Mouse (Mus musculus) c-Kit-positive CD71-positive TER-119-negative erythroid progenitor cells, embryonic 14.5 days (primary cell): Measurements from ENCODE around the gene Ift46.

Source experiments
- DNase-seq: peaks from one replicate; pipeline ENCODE4 v3.0.0-alpha.2; 2013; ENCODE audit warnings: low read depth

Gene Ift46

DNA sequence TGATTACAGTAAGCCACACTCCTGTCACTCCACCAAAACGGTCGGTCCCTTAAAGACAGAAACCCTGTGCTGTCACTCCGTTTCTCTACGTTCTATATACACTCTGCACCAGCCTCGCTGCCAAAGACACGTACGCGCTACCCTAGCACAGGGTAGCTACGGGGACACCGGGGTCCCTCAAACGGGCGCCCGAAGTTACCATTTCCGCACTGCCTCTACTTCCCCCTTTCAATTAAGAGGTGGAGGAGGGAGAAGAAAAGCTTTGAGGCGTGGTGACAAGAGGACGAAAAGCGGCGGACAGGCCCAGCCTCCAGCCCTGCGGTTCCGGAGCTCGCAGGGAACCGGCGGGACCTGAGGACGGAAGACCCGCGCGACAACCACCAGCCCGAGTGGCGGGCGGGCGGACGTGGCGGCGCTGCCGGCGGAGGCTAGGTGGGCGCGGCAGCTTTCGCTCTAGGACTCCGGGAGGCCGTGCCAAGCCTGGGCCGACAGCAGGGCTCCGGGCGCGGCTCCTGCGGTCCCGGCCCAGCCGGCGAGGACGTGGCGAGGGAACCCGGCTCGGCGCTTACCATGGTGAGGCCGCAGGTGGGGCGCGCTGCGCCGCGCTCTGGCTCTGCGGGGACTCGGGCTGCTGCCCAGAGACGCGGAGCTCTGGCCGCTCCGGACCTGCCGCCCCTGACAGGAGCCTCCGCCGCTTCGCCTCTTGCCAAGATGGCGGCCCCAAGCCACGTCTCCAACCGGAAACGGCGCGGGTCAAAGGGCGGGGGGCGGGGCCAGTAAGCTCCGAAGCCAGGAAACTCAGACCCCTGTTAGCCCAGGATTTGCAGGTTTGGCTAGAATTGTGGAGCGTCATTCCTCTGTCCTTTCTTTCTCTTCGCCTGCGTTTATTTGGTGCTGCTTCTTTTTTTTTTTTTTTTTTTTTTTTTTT lies at the start of gene Ift46, which contains the start of gene Arcn1:
Gene Ift46 (plus strand): TSS at position 808 of the 928 bp plus-strand sequence.
Gene Arcn1 (minus strand): TSS at position 745 of the 928 bp plus-strand sequence.
- peak; percentile 86 for DNase-seq

DNA sequence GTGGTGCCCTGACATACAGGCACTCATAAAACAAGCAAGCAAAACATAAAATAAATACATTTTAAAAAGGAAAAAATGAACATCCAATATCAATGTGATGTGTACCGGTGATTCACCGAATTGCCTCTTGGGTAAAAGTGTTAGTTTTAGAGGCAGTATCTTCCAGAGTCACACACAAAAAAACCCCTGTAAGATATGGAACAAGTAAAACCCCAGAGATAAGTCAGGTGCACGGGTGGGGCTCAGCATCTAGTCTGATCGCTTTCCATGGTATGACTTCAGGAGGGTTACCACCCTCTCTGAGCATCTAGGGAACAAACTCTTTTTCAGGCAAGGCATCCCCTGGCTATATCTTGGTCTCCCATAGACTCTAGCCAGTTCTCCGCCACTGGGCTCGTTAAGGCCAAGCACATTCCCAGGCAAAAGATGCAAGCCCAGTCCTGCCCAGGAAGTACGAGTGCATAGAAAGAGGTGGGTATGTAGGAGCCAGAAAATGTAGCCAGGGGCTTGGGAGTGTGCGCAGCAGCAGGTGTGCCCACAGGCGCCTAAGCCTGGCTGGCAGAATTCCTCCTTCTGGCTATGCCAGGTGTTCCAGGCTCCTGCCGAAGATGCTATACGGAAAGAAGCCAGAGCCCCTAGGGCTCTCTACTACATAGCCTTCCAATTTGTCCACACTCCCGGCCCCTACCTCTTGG lies 48.6 kb upstream of the Ift46 start:
- DNase-seq = no peak

DNA sequence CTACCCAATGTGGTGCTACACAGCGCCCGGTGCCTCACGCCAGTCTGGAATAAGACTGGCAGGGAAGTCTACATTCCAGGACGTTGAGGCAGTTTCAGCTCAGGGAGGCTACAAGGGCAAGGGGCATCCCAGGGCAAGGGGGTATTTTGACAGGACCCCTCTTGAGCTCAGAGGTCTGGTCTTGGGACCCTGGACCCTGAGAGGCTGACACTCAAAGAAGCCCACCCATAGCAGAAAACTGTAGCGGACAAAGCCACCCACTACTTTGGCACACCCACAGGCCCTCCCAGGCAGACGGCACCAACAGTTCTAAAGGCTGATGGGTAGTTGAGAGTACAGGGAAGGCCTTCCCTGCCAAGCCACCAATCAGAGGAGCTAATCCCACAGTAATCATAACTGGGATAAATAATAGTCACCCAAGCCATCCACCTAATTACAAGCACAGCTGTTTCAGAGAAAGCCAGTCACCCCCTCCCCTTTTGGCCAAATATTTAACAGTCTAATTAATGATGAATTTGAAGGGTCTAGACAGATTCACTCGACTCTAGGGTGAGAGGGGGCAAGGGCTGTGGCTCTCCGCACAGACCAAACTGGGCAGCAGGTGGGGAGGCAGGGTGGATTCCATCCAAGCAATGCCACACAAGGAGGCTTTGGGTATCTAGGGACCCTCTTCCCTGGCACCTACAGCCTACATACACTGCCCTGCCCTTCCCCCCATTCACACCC lies 47.9 kb upstream of the Ift46 start:
- DNase-seq = no peak

DNA sequence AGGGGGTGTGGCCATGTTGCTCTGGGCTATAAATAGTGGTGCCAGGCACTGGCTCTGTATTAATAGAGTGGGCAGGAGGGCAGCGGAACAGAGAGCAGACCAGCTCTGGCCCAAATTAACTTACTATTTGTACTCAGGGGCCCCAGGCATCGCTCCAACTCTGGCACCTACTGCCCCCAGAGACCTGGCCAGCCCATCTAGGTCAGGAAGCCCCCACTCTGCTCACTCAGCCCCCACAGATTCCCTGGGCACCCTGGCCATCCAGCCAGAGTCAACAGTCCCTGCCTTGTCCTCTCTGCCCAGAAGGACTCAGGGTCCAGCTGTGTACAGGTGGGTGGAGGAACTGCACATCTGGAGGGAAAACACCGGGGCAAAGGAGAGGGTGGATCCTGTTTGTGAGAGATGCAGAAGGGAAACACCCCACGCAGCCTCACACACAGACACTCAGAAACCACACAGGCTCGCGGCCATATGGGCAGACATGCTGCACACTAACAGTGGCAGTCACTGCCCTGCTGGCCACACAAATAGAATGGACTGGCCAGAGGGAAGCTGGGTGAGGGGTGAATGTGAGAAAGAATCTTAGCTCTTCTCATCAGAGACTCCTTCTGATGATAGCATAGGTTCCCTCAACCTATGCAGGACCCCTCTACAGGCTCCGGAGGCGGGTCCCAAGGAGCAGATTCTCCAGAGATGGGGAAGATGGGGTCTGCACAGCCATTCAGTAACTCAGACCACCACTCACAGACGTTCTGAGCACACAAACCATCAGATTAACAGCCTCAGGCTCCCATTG lies 47.2 kb upstream of the Ift46 start:
- no peak for DNase-seq

- no peak for DNase-seq
Measured at GRCm38 (mm10) chr9:44721154-44721876, 46.4 kb upstream of the Ift46 start.

DNA sequence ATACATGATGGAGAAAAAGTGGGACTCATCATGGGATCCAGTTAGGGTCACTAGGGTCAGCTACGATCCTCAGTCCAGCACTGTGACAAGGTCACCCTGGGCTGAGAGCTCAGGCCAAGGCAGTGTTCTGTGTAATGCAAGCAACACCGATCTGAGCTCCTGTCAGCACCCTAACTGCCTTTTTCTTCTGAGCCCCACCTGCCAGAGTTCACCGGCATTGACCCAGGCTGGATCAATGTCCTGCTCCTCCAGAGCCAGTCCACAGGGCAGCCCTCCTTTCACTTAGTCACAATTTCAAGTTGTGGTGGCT lies 45.9 kb upstream of the Ift46 start:
- no peak for DNase-seq

- no peak for DNase-seq
Measured at GRCm38 (mm10) chr9:44722575-44722974, 45.1 kb upstream of the Ift46 start.

- no peak for DNase-seq
Measured at GRCm38 (mm10) chr9:44723008-44723407, 44.7 kb upstream of the Ift46 start.

- DNase-seq = no peak
Measured at GRCm38 (mm10) chr9:44723521-44724041, 44.1 kb upstream of the Ift46 start.

- no peak for DNase-seq
Measured at GRCm38 (mm10) chr9:44724223-44724622, 43.5 kb upstream of the Ift46 start.

DNA sequence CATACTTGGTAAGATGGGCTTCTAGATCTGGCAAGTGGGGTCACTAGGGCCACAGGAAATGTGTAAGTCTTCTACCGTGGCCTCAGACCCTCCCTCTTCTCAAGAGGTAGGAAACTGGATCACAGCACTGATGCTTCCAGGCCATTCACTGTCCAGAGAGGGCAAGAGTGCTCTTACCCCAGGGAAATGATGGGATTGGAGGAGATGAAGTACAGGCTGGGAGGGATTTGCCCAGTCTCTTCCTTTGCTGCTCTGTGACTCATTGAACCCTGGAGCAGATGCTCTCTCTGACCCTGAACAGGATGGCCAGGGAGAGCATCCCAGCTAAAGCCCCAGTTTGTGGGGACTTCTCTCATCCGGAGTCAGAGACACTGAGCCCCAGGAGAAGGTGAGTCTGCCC lies 43.0 kb upstream of the Ift46 start:
- DNase-seq = no peak

DNA sequence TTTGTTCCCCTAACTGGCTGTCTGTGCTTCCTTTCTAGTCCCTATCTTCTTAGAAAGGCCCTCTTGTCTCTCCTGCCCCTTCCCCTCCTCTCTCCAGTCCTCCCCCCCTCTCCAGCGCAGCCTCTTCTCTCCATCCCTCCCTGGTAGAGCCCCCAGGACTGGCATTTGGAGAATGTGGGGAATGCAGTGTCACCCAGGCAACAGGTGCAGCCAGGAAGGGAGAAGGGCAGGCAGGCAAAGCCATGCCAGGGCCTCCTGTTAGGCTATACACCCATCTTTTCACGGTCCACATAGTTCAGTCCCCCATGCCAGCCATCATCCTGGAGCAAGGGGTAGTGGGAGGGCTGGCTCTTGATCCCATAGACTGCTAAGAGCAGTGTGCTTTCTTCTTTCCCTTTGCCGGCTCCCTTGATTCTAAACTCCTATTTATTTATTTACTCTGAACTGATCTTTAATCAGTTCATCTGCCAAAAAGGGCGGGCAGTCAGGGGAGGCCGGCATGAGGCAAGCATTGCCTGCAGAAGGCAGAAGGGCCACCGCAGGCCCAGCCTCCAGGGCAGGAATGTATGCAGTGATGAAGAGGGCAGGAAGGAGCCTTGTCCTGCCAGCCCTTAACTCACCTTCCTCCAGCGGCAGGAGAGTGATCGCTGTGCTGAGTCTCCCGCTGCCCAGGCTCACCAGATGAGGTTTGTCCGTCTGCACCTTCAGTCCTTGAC lies 41.1 kb upstream of the Ift46 start:
- no peak for DNase-seq

GRCm38 (mm10) chr9:44727441-44727840 lies 40.3 kb upstream of the Ift46 start:
- no peak for DNase-seq

DNA sequence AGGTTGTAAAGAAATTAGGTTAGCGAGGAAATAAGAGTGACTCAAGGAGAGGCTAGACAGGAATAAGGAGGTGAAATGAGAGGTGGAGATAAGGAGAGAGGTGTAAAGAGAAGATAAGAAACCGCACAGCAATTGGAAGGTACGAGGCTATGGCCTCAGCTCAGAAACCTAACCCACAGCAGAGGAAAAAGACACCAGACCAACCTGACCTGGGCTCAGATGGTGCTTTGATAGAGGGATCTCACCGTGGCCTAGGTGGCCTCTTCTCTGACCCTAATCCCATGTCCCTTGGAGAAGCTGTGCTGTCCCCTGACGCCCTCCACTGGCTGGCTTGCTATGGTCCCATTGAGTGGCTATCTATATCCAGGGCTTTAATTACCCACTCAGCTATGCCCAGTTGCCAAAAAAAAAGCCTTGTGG lies 35.6 kb upstream of the Ift46 start:
- DNase-seq = no peak

DNA sequence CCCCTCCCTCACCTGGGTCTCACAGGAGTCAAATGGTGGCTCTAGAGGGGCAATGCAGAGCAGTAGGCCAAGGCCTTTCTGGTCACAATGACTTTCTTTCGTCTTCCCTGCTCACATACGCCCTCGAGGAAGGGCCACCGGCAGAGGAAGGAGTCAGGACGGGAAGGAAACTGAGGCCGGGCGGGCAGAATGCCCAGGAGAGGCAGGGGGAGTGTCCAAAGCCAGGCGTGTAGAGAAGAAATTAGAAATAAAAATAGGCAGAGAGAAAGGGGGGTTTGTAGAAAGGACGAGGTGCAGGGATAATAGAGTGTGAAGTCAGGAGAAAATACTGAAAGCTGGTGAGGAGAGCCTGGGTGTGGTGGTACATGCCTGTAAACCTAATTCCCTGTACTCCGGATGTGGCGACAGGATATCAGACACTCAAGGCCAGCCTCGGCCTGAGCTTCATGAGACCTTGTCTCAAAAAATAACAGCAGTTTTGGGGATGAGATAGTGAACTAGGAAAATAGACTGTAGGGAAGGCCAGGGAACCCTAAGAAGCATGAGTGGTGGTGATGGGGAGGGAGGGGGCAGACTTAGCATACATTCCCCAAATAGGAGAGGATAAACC lies 34.7 kb upstream of the Ift46 start:
- DNase-seq = no peak

DNA sequence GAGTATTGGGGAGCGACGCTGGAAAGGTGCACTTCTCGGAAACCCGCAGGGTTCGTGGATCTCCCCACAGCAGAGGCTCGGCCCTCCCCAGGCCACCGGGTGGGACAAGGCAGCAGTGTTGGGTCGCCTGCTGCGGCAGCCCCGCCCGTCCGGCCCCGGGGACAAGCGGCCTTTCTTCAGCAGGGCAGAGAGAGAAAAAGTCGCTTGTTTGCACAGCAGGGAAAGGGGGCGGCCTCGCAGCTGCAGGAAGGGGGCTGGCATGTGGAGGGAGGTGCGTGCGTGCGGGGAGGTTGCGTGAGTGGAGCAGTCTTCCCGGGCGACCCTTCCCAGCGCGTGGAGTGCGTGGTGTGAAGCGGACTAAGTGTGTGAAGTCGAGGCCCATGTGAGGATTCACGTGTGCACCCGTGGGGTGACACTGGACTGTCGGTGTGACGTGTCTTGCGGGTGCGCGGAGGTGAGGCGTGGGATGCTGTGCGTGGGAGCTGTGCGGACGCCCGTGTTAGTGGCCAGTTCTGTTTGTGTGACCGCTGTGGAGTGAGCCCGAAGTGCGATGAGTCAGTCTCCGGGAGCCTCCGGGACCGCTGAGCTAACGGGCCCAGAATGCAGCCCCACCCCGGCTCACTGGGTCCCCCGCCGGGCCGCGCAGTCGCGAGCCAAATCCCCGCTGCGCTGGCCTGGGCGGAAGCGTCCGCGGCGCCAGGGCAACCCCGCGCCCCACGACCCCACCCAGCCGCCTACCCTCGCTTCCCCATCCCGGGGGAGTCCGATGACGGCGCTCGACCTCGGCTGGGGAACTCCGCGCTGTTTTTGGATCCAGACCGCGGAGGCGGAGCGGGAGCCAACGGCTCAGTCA lies 33.8 kb upstream of the Ift46 start:
- DNase-seq = no peak

DNA sequence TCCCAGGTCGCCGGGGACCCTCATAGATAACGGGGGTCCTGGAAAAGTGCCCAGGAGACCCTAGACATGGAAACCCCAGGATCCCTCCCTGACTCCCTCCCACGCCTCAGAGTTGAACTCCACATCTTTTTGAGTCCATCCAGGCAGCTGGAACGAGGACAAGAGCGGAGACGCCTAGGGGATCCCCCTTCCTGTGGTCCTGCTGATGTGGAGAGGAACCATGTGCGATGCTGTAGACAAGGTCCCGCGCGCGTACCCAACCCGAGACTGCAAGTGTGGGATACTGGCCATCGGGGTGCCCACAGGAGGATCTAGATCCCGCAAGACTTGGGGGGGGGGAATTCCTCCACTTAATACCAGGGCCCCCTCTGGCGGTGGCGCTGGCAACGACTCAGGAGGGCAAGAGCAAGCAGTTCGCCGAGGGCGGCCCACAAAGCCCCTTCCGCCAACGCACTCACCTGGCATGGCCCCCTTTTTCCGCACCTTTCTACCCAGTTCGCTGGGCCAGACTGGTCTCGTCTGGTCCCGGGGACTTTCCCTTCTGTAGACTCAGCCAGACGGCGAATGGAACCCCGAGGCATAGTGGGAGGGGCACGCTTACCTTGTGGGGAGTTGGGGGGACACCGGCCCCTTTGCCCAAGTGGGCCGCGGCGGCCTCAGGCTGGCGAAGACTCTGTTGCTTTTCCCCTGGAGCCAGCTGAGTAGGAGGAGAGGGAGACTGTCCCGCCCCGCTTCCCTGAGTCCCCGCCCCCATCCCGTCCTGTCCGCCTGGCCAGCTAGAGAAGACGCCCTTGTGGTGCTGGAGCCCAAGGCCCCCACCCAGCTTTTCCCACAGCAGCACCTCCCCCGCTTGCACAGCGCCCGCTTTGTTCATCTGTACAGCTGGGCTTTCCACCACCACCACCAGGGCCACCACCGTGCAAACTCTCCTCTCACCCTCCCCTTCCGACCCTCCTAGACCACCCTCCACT lies 32.9 kb upstream of the Ift46 start, which contains the start of gene Phldb1:
Gene Phldb1 (minus strand): TSS at position 675 of the 971 bp plus-strand sequence.
- no peak for DNase-seq

- DNase-seq = no peak
Measured at GRCm38 (mm10) chr9:44735886-44736285, 31.8 kb upstream of the Ift46 start.
